Mouse (Mus musculus): ENCODE data around the gene Aspg.
A peak's percentile ranks its signal among the peaks of the same experiment; 100 is the strongest.

Gene Aspg

GRCm38 (mm10) chr12:112106541-112106971, at the start of gene Aspg:
Aspg (plus strand) TSS chr12:112106679.
- no peak for DNase-seq (ENCODE audit: low spot score in 2 of 2)

- DNase-seq (ENCODE audit: low spot score in 2 of 2), result peak; percentile 80
Observed at GRCm38 (mm10) chr12:112077651-112078050, 28.8 kb upstream of the Aspg start.

GRCm38 (mm10) chr12:112079911-112080310, 26.6 kb upstream of the Aspg start:
- DNase-seq (ENCODE audit: low spot score in 2 of 2), result no peak

GRCm38 (mm10) chr12:112080911-112081310, 25.6 kb upstream of the Aspg start:
- DNase-seq (ENCODE audit: low spot score in 2 of 2), result no peak

GRCm38 (mm10) chr12:112082241-112082640, 24.2 kb upstream of the Aspg start:
- no peak for DNase-seq (ENCODE audit: low spot score in 2 of 2)

GRCm38 (mm10) chr12:112086250-112086649, 20.2 kb upstream of the Aspg start:
- DNase-seq (ENCODE audit: low spot score in 2 of 2), result no peak

- no peak for DNase-seq (ENCODE audit: low spot score in 2 of 2)
Observed at GRCm38 (mm10) chr12:112086726-112087125, 19.8 kb upstream of the Aspg start.

- no peak for DNase-seq (ENCODE audit: low spot score in 2 of 2)
Observed at GRCm38 (mm10) chr12:112088609-112089324, 17.7 kb upstream of the Aspg start.

- peak; percentile 85 to 87 for DNase-seq (ENCODE audit: low spot score in 2 of 2)
Observed at GRCm38 (mm10) chr12:112091054-112091453, 15.4 kb upstream of the Aspg start.

GRCm38 (mm10) chr12:112094261-112094880, 12.1 kb upstream of the Aspg start:
- DNase-seq (ENCODE audit: low spot score in 2 of 2), result no peak

GRCm38 (mm10) chr12:112096051-112096732, 10.3 kb upstream of the Aspg start:
- peak; percentile 72 to 76 for DNase-seq (ENCODE audit: low spot score in 2 of 2)

GRCm38 (mm10) chr12:112096733-112097117, 9.8 kb upstream of the Aspg start:
- no peak for DNase-seq (ENCODE audit: low spot score in 2 of 2)

GRCm38 (mm10) chr12:112100106-112100505, 6.4 kb upstream of the Aspg start:
- no peak for DNase-seq (ENCODE audit: low spot score in 2 of 2)

- DNase-seq (ENCODE audit: low spot score in 2 of 2), result no peak
Observed at GRCm38 (mm10) chr12:112101045-112101444, 5.4 kb upstream of the Aspg start.

GRCm38 (mm10) chr12:112103179-112103578, 3.3 kb upstream of the Aspg start:
- no peak for DNase-seq (ENCODE audit: low spot score in 2 of 2)

- peak in 1 of 2 experiments; percentile 35 for DNase-seq (ENCODE audit: low spot score in 2 of 2)
Observed at GRCm38 (mm10) chr12:112104890-112105289, 1.6 kb upstream of the Aspg start.

- DNase-seq (ENCODE audit: low spot score in 2 of 2), result no peak
Observed at GRCm38 (mm10) chr12:112107685-112108084, 1.2 kb downstream of the Aspg start.

- no peak for DNase-seq (ENCODE audit: low spot score in 2 of 2)
Observed at GRCm38 (mm10) chr12:112108696-112109445, 2.4 kb downstream of the Aspg start.

GRCm38 (mm10) chr12:112109701-112110100, 3.2 kb downstream of the Aspg start:
- no peak for DNase-seq (ENCODE audit: low spot score in 2 of 2)

- DNase-seq (ENCODE audit: low spot score in 2 of 2), result no peak
Observed at GRCm38 (mm10) chr12:112111323-112111722, 4.8 kb downstream of the Aspg start.

- DNase-seq (ENCODE audit: low spot score in 2 of 2), result no peak
Observed at GRCm38 (mm10) chr12:112112235-112112634, 5.8 kb downstream of the Aspg start.
